In the genomic region with DNA sequence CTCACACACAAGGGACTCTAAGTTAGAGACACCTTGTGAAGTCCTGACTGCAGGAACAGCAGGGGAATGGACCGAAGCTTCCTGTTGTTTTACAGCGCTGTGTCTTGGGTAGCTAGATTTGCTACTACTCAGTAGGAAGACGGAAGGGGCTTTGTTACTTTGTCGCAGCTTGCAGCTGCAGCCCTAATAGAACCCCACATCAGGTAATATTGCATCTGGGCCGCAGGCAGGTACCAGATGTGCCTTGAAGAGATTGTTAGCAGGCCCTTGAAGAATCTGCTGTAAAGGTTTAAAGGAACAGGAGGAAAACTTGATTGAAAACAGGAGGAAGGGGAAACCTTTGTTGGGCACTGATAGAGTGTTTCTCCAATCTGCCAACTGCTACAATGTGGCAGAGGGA, we compare ENCODE assay signal across 23 mouse cellular contexts.
"Had no signal": no experiment of that assay in that cellular context is flagged by ENCODE, and none has a peak within 500 bp of the region (broad histone marks: within the 10 kb centered on the region; RNA-seq: fewer than 3 reads in every experiment).

No protein-coding gene starts in this region.

- H3K4me2 ChIP-seq: limb, embryonic 15.5 days; liver, embryonic 11.5 days; lung, embryonic 14.5 days; midbrain, embryonic 13.5 days; neural tube, embryonic 12.5 days; neural tube, embryonic 15.5 days; stomach, embryonic 15.5 days had no signal

- H3K27me3 ChIP-seq: limb, embryonic 15.5 days; midbrain, embryonic 13.5 days; neural tube, embryonic 12.5 days; neural tube, embryonic 15.5 days; stomach, embryonic 15.5 days had no signal

- H3K27ac ChIP-seq: kidney, postnatal 0 days; layer of hippocampus, adult 2 months; limb, embryonic 15.5 days; liver, embryonic 14.5 days; midbrain, embryonic 10.5 days; midbrain, embryonic 13.5 days; neural tube, embryonic 12.5 days; neural tube, embryonic 15.5 days; stomach, embryonic 15.5 days had no signal

- H3K9me3 ChIP-seq: limb, embryonic 15.5 days; midbrain, embryonic 10.5 days; midbrain, embryonic 13.5 days; neural tube, embryonic 15.5 days; stomach, embryonic 15.5 days had no signal

- H3K36me3 ChIP-seq: limb, embryonic 15.5 days; midbrain, embryonic 10.5 days; midbrain, embryonic 13.5 days; neural tube, embryonic 12.5 days; neural tube, embryonic 15.5 days; stomach, embryonic 15.5 days had no signal

- H3K4me3 ChIP-seq: layer of hippocampus, adult 2 months; limb, embryonic 15.5 days; megakaryocyte, embryonic 14.5 days; midbrain, embryonic 10.5 days; midbrain, embryonic 13.5 days; neural tube, embryonic 12.5 days; neural tube, embryonic 15.5 days; stomach, embryonic 15.5 days had no signal

- ATAC-seq: liver, postnatal 0 days; lung, postnatal 0 days; midbrain, embryonic 13.5 days; midbrain, embryonic 16.5 days had no signal

- DNase-seq: kidney, adult 2 months; kidney, postnatal 25 days; layer of hippocampus, adult 9-11 months; liver, postnatal 0 days; lung, embryonic 14.5 days; lung, postnatal 36 days; retina, postnatal 1 day; right cerebral cortex, postnatal 25 days; spleen, adult 18-20 months; thymus, postnatal 36 days had no signal

- H3K4me1 ChIP-seq: midbrain, embryonic 10.5 days; midbrain, embryonic 13.5 days; neural tube, embryonic 12.5 days; neural tube, embryonic 15.5 days; stomach, embryonic 15.5 days had no signal

- H3K9ac ChIP-seq: limb, embryonic 15.5 days; liver, embryonic 14.5 days; liver, postnatal 0 days; lung, embryonic 14.5 days; midbrain, embryonic 13.5 days; neural tube, embryonic 12.5 days; neural tube, embryonic 15.5 days; stomach, embryonic 15.5 days had no signal
